Mouse (Mus musculus) left cerebral cortex, adult 18-20 months (tissue): ENCODE data around the gene Ska3. TPM values are rescaled to one million over a fixed set of nuclear protein-coding genes. Genes with fewer than 3 reads are reported as not detected.
"Not testable (repeated sequence)": the region's sequence is repeated elsewhere in the genome, so short reads cannot be mapped to it uniquely, and the experiment has no call there.

Experiments used
- DNase-seq, 2 experiments: peaks; one replicate each; pipeline ENCODE4 v3.0.0; 2021 to 2022; ENCODE audit warnings: low spot score in 2 of 2, mixed read lengths in 1 of 2
- long read RNA-seq, 2 experiments: library from polyadenylated mRNA; stranded (forward); transcript quantifications; one replicate each; pipeline ENCODE4 v2.0.0; 2021
- total RNA-seq, 2 experiments: library from RNA; stranded (reverse); gene quantifications; 2 replicates each; pipeline ENCODE4 v1.2.3; 2021

The Ska3 gene
- total RNA-seq = under 1 TPM; 0.37 to 0.42 TPM
- long read RNA-seq, experiment 1 = 0 reads
- long read RNA-seq, experiment 2, partial matches to known transcripts = 0 of 1 reads
- long read RNA-seq, experiment 2, other reads (novel, unspliced or antisense) = 0 of 1 reads

- peak; percentile 87 to 90 for DNase-seq
These were observed at the start of gene Ska3, which contains the start of gene Mrpl57 for GRCm38 (mm10) chr14:57825788-57826751. TSS of gene Ska3 (minus strand) at chr14:57826185. TSS of gene Mrpl57 (plus strand) at chr14:57826234.

GRCm38 (mm10) chr14:57866676-57867276, 40.8 kb upstream of the Ska3 start:
- no peak for DNase-seq

- DNase-seq = no peak
These were observed 39.3 kb upstream of the Ska3 start for GRCm38 (mm10) chr14:57865256-57865655.

DNA sequence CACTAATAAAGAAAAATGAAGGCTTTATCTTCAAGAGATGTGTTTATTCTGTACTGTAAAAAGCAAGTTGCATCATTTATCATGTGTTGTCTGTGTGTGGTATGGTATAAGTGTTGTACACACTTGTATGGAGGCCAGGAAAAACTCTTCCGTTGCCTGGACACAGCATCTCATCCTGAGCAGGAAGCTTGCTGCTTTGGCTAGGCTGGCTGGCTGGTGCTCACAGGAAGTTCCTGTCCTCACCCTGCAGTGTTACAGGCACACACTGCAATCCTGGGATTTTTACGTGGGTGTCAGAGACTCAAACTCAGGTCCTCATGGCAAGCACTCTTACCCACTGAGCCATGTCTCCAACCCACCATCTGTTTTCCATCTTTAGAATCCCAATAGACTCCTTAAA, 37.1 kb upstream of the Ska3 start:
- DNase-seq = no peak

DNA sequence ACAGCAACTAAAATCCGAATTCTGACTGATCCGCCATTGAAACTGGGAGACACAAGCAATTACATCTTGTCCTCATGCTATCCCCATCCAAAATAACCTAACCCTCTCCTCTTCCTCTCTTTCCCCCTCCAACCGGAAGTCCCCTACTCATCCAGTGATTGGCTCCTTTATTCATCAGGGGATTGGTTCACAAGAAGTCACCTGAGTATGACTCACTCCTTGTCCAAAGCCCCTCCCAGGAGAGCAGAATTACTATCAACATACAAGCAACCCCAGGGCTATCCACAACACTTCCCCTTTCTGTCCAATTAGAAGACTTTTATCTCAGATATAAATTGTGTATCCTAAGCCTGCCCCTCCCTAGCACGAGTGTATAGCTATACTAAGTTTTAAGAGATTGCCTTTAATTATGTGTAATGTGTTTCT, 36.0 kb upstream of the Ska3 start:
- DNase-seq = no peak

GRCm38 (mm10) chr14:57859520-57859919, 33.5 kb upstream of the Ska3 start:
- DNase-seq = no peak

- no peak for DNase-seq
These were observed 32.6 kb upstream of the Ska3 start for GRCm38 (mm10) chr14:57858601-57859000.

DNA sequence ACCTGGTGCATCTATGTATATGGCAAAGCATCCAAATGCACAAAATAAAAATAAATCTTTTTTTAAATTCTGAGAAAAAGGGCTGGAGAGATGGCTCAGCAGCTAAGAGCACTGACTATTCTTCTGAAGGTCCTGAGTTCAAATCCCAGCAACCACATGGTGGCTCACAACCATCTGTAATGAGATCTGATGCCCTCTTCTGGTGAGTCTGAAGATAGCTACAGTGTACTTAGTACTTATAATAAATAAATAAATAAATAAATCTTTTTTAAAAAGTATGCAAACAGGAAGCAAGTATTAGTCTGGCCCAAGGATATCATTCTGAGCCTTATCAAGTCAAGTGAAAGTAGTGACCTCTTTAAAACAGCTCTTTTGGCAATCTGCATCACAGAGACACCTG, 30.1 kb upstream of the Ska3 start:
- not testable (repeated sequence) for DNase-seq

GRCm38 (mm10) chr14:57852961-57853360, 27.0 kb upstream of the Ska3 start:
- no peak for DNase-seq

DNA sequence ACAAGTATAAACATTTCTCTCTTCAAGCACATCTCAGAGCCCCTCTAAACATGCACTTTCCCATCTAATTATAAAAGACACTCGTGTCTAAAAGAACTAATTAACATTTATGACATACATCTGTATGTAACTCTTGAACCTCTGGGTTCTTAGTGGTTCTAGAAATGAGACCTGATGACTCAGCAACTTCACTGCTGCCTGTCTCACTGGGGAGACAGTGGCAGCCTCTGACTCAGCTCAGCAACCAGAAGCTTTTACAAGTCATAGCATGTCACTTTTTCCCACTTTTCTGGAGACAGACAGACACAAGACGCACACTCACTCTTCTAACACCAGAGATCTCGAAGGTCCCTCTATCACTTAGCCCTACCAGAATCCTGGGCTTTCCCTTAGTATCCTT, 24.3 kb upstream of the Ska3 start:
- DNase-seq = no peak

DNA sequence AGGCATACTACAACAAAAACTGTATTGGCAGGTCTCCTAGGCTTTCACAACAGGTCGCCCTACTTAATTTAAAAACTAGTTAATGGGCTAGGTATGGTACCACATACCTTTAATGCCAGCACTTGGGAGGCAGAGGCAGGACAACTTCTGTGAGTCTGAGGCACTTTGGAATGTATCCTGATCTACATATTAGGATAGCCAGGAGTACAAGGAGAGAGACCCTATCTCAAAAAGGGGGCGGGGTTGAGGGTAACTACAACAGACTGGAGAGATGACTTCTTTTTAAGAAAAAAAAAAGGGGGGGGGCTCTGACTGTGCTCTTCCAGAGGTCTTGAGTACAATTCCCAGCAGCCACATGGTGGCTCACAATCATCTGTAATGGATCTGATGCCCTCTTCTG, 22.7 kb upstream of the Ska3 start:
- no peak for DNase-seq

GRCm38 (mm10) chr14:57848061-57848460, 22.1 kb upstream of the Ska3 start:
- DNase-seq = not testable (repeated sequence)

- no peak for DNase-seq
These were observed 18.6 kb upstream of the Ska3 start for GRCm38 (mm10) chr14:57844535-57844934.

DNA sequence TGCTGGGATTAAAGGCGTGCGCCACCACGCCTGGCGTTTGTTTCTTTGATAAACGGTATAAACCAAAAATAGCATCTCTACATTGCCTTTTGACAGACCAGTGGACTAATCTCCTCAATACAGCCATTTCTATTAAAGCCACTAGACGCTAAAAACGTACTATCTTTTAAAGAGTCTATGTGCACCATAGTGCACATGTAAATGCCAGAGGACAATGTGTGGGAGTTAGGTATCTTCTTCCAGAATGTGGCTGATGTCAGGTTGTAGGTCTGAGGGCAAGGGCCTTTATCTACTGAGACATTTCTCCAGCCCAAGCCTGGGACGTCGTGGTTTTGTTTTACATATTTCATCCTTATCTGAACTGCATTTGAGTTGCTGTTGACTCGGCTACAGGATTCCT, 9.2 kb upstream of the Ska3 start:
- no peak for DNase-seq

DNA sequence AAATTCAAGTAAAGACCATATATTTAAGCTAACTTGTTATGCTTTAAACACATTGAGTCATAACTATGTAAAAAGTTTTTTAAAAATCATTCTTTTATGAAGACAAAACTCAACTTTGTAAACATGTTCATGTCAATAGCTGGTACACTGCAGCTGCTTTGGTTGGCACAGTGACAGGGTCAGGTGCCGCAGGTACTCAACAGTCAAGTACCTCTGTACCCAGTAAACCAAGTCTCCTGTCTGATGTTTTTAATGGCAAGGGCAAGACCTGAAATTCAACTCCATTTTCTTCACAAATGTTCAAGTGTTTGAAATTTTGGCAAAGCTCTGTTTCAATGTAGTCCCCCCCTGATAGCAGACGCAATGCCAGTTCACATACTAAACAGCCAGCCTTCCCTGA, 7.5 kb upstream of the Ska3 start:
- DNase-seq = no peak

DNA sequence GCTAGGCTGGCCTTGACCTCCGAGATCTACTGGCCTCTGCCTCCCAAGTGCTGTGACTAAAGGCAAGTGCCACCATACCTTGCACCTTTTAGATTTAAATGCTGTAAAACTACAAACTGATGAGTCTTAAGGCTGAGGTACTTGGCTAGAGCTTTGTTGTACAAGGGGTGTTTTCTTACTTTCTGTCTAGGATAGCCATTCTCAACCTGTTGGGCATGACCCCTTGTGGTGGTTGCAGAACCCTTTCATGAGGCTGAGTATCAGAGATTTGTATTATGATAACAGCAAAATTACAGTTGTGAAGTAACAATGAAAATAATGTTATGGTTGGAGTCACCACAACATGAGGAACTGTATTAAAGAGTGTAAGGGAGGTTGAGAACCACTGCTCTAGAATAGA, 1.3 kb upstream of the Ska3 start:
- DNase-seq = no peak

DNA sequence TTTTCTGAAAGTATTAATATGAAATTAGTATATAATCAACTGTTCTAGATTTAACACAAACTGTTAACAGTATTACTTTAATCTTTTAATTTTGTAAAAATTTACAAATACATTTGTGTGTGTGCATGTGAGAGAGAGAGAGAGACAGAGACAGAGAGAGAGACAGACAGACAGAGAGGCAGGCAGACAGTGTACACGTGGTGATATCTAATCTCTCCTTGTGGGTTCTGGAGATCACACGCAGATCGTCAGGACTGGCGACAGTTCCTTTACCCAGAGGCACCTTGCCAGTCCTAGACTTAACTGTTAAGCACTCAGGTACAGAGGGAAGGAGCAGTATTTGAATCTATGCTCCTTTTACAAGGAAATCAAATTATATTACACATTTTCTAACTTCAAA, 5.1 kb downstream of the Ska3 start:
- DNase-seq = no peak

DNA sequence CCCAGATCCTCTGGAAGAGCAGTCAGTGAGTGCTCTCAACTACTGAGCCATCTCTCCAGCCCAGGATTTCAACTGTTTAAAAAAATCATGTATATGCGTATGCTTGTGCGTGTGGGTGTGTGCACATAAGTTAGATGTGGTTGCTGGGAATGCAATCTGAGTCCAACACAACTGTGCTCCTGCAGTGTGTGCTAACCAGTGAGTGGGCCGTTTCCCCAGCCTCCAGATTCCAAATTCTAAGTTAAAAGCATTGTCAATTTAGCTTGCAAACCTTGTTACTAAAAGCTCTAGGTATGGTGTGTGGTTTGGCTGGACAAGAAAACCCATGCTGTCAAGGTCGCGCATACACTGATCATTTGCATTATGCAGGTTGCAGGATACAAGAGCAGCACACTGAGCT, 14.1 kb downstream of the Ska3 start:
- DNase-seq = peak in 1 of 2 experiments; percentile 35

DNA sequence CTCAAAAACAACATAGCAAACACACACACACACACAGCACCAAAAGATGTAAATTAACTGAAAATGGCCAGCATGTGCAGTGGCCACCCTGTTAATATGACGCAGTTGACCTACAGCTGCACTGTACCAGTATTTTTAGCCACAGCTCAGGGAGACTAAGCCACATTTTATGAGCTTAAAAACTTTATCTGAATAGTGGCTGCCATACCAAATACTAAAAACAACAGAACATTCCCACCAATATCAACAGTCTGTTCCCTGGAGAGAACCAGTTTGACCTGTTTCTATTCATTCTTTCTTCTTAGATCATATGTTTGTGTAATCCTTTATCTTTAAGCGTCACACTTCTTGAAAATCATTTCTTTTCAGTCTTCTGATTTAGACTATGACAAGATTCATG, 15.1 kb downstream of the Ska3 start:
- DNase-seq = no peak

DNA sequence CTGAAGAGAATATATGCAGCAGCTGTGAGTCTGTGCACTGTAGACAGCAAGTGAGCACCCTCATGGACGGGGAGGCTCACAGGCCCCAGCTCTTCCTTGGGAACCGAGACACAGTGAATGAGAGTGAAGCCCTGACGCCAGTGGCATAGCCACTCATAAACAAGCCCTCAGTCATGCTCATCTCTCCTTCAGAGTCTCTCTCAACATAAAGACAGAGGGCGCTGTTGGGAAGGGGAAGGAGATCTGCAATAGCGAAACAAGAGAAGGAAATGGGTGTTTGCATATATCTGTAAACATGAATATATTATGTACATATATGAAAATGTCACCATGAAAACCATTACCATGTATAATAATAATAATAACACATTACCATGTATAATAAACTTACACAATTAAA, 17.4 kb downstream of the Ska3 start:
- DNase-seq = no peak

DNA sequence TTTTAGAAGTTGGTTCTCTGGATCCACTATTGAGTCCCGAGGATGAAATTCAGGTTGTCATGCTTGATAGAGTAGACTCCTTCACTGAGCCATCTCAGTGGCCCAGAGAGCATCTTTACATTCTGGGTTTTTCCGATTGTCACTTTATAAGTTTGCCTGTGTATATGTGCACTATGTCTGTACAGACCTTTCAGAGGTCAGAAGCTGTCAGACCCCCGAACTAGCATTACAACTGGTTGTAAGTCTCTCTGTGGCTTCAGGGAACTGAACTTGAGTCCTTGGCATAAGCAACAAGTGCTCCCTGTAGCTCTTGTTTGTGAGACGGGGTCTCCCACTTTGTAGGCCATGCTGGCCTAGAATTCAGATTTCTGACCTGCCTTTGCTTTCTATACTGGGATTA, 22.3 kb downstream of the Ska3 start:
- no peak for DNase-seq
